Mouse (Mus musculus) gastrocnemius, adult 2 months (tissue): ENCODE data around the gene Bcdin3d. TPM values are rescaled to one million over a fixed set of nuclear protein-coding genes. Genes with fewer than 3 reads are reported as not detected.
A peak's percentile ranks its signal among the peaks of the same experiment; 100 is the strongest.

Experiments
- DNase-seq: peaks from one replicate; pipeline ENCODE4 v3.0.0; 2022
- H3K27ac ChIP-seq: fragments of 200-600 bp; 2 replicates; pipeline ENCODE4 v1.8.1; 2022; ENCODE audit warnings: mild to moderate bottlenecking
- H3K4me3 ChIP-seq: fragments of 200-600 bp; 2 replicates; pipeline ENCODE4 v1.8.1; 2022; ENCODE audit warnings: mild to moderate bottlenecking, moderate library complexity
- CTCF ChIP-seq: fragments of 200-600 bp; IDR thresholded peaks from 2 replicates; pipeline ENCODE4 v1.8.1; 2022; ENCODE audit warnings: antibody characterized with exemption, mild to moderate bottlenecking, moderate library complexity
- intact Hi-C: fragments of 180-260 bp; cut with DNase I; formaldehyde crosslinking; loops from one replicate; pipeline ENCODE4 v1.15.1; 2025
- long read RNA-seq, 2 experiments: library from polyadenylated mRNA; stranded (forward); transcript quantifications; one replicate each; pipeline ENCODE4 v2.0.0; 2021
- total RNA-seq, 2 experiments: library from RNA; stranded (reverse); gene quantifications; 2 replicates each; pipeline ENCODE4 v1.2.3; 2021

Bcdin3d gene
- 1 to 10 TPM; 4.3 to 4.5 TPM for total RNA-seq
- long read RNA-seq, experiment 1, full-length matches to known transcripts = 4 of 4 reads
- long read RNA-seq, experiment 1, partial matches to known transcripts = 0 of 4 reads
- long read RNA-seq, experiment 1, other reads (novel, unspliced or antisense) = 0 of 4 reads
- long read RNA-seq, experiment 2, full-length matches to known transcripts = 3 of 3 reads
- long read RNA-seq, experiment 2, partial matches to known transcripts = 0 of 3 reads
- long read RNA-seq, experiment 2, other reads (novel, unspliced or antisense) = 0 of 3 reads

- H3K27ac ChIP-seq = peak within 1 kb of the TSS; percentile 91
- DNase-seq = peak; percentile 93
- peak; percentile 59 for TF ChIP-seq CTCF
- intact Hi-C loops = loop anchor here (10.0 kb wide), 1 partner anchor 160 kb away; no protein-coding TSS in a partner anchor
- peak within 1 kb of the TSS; percentile 93 for H3K4me3 ChIP-seq
These were observed at the start of gene Bcdin3d for GRCm38 (mm10) chr15:99474576-99474926. TSS of gene Bcdin3d (minus strand) at chr15:99474730.

DNA sequence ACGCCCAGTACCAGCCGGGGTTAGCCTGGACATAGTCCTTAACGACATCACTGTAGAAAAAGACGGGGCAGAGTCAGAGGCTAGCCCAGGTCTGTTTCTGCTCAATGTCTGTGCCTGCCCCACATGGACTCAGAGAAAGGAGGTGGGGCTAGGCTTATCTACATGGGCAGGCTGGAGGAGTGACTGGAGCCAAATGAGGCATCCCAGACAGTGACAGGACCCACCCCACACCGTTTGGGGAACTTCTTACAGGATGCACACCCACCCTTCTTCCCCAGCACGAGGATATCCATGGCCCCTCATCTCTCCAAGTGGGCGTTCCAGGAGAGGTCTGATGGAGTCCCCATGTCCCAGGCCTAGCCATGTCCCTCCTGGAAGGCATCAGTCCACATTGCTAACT, 45.8 kb upstream of the Bcdin3d start:
- Histone ChIP-seq H3K27ac (no peak overlapping the region), H3K4me3 (no peak overlapping the region)
- intact Hi-C loops = no loop called here
- no peak for DNase-seq
- no peak for TF ChIP-seq CTCF

- H3K4me3 ChIP-seq = no peak overlapping the region
- intact Hi-C loops = no loop called here
- DNase-seq = no peak
- H3K27ac ChIP-seq = no peak overlapping the region
- TF ChIP-seq CTCF = no peak
These were observed 45.1 kb upstream of the Bcdin3d start for GRCm38 (mm10) chr15:99519626-99520025.

DNA sequence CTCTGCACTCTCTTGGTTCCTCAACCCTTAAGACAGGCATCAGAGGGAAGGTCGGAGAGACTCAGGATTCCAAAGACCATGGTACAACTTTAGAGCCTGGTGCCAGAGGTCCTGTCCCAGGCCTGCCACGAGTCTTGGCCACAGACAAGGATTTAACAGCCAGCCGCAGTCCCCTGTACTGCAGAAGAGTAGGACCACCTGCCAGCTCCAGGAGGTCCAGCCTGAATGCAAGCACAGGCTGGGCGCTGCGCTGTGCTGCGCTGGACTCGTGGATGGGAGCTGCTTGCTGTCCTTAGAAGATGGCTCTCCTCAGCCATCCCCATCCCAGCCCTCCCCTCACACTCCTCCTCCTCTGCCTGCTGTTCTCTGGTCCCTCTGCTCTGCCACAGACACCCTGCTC, 43.2 kb upstream of the Bcdin3d start:
- Histone ChIP-seq H3K4me3 (no peak overlapping the region), H3K27ac (no peak overlapping the region)
- TF ChIP-seq CTCF = no peak
- DNase-seq = no peak
- intact Hi-C loops = no loop called here

DNA sequence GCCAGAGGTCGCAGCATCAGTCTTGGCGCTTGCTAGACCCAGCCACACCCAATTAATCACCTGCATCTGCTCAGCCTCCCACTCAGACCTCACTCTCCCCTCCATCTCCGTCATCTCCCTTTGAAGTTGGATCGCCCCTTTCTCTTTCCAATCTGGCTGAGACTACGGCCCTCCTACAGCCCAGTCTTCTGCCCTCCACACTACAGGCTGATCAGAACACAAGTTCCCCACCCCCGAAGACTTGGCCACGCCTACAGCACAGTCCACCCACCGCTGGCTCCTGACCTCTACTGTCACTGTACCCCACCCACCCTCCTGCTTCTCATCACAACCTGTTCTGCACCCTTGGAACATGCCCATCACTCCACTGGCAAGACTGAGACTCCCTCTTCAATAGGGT, 42.2 kb upstream of the Bcdin3d start:
- Histone ChIP-seq H3K4me3 (no peak overlapping the region), H3K27ac (no peak overlapping the region)
- no peak for TF ChIP-seq CTCF
- DNase-seq = no peak
- intact Hi-C loops = no loop called here

DNA sequence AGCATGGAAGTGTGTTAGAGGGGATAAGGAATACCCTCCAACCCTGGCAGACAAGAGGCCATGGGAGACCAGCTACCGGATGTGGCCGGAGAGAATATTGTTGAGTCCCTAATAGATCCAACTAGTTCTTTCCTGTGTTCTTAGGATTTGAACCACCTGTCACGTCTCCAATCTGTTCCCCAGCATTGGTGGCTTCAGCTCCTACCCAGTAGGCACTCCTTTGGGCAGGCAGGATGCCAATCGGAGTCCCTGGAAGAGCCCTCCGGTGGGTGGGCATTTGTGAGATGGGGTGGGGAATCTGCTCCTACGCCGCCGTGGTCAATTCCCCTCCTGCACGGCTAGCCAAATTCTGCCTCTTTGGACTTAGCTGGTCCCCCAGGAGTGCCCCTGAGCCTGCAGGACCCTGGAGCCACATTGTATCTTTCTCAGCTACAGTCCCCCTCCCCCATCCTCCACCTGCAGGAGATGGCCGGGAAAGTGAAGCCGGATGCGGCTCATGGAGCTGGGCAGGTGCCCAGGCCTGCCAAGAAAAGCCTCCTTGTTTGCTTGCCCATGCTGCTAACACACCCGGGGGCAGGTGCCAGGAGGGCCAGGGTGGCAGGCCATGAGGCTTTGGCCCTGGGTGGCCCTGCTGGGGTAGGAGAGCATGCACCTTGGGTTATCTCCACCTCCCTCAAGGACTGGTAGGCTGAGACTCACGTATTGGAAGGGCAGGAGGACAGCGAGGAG, 37.4 kb upstream of the Bcdin3d start:
- Histone ChIP-seq H3K4me3 (no peak overlapping the region), H3K27ac (no peak overlapping the region)
- DNase-seq = peak; percentile 53
- intact Hi-C loops = no loop called here
- TF ChIP-seq CTCF = no peak

DNA sequence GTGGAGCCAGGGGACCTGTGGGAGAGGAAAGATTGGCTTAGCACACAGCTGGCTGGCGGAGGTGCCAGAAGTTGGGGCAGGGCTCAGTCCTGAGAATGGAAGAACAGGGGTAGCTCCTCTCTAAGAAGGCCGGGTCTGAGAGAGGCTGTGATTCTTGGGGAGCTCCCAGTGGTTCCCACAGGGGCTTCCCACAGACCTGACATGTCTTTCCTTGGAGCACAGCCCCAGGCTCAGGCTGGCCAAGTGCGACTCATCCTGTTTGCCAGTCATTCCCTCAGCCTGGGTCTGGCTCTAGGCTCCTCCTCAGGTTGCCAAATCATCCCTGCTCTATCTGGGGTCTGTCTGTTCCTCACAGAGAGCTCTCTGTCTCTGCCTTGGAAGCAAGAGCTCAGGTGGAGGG, 36.1 kb upstream of the Bcdin3d start:
- no peak for TF ChIP-seq CTCF
- intact Hi-C loops = no loop called here
- Histone ChIP-seq H3K27ac (no peak overlapping the region), H3K4me3 (no peak overlapping the region)
- no peak for DNase-seq

DNA sequence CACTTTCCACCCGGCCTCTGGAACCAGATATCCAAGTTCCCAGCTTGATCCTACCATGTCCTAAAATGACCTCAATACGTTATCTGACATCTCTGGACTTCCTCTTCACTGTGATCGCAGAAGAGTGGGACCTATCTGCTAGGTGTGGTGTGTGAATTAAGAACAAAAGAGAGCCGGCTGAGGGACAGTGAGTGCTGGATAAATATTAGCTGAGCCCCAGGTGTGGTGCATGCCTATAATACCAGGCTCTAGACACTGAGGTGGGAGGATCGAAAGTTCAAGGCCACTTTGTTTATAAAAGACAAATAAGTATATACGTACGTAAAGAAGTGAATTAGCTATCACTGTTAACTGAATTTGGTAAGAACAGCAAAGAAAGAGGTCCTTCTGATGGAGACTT, 35.3 kb upstream of the Bcdin3d start:
- intact Hi-C loops = no loop called here
- DNase-seq = no peak
- TF ChIP-seq CTCF = no peak

DNA sequence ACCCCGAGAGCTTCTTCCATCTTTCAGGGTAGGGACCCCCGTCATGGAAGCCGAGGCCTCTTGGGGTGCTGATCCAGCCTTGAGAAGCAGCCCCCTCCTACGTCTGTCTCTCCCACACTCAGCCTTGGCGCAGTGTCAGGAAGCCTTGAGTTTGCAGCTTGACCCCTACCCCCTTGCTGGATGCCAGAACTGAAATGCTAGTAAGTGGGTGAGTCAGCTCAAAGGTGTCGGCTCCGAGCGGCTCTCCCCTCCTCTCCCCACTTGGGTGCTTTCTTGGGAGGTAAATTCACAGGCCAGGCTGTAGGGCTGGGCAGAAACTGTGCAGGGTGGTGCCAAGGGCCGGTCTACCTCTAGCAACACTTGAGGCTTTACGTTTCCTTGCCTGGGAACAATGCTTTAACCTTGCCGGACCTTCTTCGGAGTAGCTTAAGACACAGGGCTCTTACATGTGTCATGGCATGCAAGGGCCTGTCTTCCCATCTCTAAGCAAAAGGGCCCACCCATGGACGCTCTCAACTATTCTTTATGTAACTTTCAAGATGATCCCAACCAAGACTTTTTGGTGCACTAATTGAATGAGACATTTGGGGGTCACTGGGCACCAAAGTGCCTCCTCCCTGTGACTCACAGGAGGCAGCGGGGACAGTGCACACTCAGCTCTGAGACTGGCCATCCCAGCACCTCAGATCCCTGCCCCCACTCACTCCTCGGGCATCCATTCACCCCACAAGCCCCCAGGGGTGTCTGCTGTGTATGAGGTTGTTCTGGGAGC, 31.0 kb upstream of the Bcdin3d start:
- no peak overlapping the region for H3K4me3 ChIP-seq
- intact Hi-C loops = no loop called here
- no peak for DNase-seq
- TF ChIP-seq CTCF = no peak
- no peak overlapping the region; the same call in 1 of the 2 replicates for H3K27ac ChIP-seq

More for the DNA sequence above, 35.3 kb upstream of the Bcdin3d start:
- Histone ChIP-seq H3K27ac (no peak overlapping the region), H3K4me3 (no peak overlapping the region)

DNA sequence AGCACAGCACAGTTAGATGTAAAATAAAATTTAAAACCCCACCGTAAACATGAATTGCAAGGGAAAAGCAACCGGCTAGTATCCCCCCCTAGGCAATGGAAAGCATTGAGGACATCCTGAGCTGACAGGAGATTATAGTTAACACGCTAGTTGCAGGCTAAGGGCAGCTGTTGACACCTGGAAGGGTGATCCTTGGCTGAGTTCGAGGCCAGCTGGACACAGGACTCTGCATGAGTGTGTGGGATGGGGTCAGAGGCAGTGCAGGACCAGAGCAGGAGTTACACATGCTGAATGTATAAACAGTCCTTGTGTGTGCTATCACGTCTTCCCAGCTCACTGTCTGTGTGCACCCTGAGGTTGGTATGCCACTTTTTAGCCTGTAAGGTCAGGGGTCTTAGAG, 28.7 kb upstream of the Bcdin3d start:
- intact Hi-C loops = no loop called here
- no peak for DNase-seq
- no peak overlapping the region for H3K27ac ChIP-seq
- H3K4me3 ChIP-seq = no peak overlapping the region
- TF ChIP-seq CTCF = no peak

GRCm38 (mm10) chr15:99502311-99502831, 27.8 kb upstream of the Bcdin3d start:
- H3K4me3 ChIP-seq = no peak overlapping the region
- TF ChIP-seq CTCF = no peak
- no peak for DNase-seq
- intact Hi-C loops = no loop called here
- no peak overlapping the region for H3K27ac ChIP-seq

DNA sequence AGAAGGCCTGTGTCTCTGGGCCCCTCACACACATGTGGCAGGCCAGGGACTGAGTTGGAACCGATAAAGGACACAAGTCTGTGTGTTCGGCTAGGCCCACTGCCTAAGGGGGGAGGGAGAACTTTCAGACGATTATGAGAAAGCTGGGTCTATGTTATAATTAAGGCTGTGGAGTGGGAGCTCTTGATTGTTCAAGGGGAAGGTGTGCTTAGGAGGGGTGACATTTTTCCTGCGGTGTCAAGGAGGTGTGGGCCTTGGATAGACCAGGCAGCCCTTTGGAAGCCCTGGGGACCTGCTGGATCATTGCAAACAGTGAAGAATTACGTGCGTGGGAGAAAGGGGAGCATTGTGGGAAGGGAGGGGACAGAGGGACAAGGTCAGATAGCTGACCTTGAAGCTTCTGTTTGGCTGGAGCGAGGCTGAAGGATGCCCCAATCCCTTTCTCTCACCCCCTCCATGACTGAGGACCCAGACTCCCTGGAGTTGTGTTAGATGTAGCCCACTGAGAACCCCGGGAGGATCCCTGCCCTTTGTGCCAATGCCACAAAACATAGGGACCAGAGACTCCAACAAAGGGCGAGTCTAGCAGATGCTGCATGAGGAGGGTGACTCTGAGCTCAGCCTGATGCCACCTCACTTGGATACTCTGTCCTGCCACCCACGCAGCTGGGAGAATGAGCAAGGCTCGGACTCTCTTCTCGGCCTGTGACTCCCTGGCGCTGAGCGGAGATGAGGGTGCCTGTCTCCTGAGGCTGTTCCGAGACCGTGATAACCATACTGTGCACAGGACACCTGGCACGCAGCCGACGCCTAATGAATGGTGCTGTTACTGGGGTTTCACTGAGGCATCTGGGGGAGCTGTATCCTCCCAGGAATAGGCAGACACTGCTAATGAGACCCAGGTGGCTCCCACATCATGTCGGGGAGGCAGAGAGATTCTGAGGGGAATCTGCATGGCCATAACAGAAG, 27.0 kb upstream of the Bcdin3d start:
- Histone ChIP-seq H3K27ac (no peak overlapping the region), H3K4me3 (no peak overlapping the region)
- TF ChIP-seq CTCF = no peak
- DNase-seq = no peak
- intact Hi-C loops = no loop called here
